Mouse (Mus musculus) brown adipose tissue, adult 24 weeks (tissue): Measurements from ENCODE around the gene Tmem95. TPM values are rescaled to one million over a fixed set of nuclear protein-coding genes. Genes with fewer than 3 reads are reported as not detected.
"Not testable (repeated sequence)": the region's sequence is repeated elsewhere in the genome, so short reads cannot be mapped to it uniquely, and the experiment has no call there.

Experiments used
- H3K27ac ChIP-seq: fragments of 200-500 bp; replicated peaks from 2 replicates; pipeline ENCODE4 v1.5.1; 2012; ENCODE audit warnings: low read depth, mild to moderate bottlenecking, low read length
- H3K4me1 ChIP-seq: fragments of 200-500 bp; 2 replicates; pipeline ENCODE4 v1.6.1; 2012; ENCODE audit warnings: low read length, mixed read lengths; ENCODE audit not compliant: control insufficient read depth, insufficient read depth, insufficient read length
- H3K4me3 ChIP-seq: fragments of 200-500 bp; 2 replicates; pipeline ENCODE4 v1.5.1; 2012; ENCODE audit warnings: low read depth, mild to moderate bottlenecking, low read length, moderate library complexity; ENCODE audit not compliant: insufficient read depth
- polyA plus RNA-seq: library from polyadenylated mRNA; stranded (reverse); fragments of >200 nt; gene quantifications from 2 replicates; pipeline ENCODE4 v1.2.4, GENCODE M21; 2012; ENCODE audit not compliant: missing spikeins, insufficient read depth, insufficient read length

Tmem95 gene
- polyA plus RNA-seq, result not detected in 2 replicates

DNA sequence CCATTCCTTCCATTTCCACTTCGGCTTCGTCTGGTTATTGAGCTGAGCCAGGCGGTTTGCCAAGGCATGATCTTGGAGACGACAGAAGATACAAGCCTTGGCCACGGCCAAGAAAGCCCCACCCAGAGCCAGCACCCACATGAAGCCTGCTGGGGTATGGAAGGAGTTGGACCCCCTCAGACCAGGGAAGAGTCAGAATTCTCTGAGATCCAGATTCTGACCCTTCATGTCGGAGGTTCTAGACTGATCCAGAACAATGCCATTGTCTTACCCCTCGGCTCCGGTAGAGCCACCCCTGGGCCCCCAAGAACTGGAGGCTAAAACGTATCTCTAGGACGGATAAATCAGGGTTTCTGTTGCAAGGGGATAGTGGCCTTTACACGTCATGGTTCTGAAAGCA is at the start of gene Tmem95:
Gene Tmem95, minus strand, starts transcription at position 141 of the 400 bp plus-strand sequence.
- H3K4me3 ChIP-seq, result peak within 1 kb of the TSS; percentile 11; the same call in 1 of the 2 replicates
- H3K4me1 ChIP-seq, result peaks cover 6% of the 10 kb centered on the region
- peak within 1 kb of the TSS; percentile 17; the same call in 1 of the 2 replicates for H3K27ac ChIP-seq

DNA sequence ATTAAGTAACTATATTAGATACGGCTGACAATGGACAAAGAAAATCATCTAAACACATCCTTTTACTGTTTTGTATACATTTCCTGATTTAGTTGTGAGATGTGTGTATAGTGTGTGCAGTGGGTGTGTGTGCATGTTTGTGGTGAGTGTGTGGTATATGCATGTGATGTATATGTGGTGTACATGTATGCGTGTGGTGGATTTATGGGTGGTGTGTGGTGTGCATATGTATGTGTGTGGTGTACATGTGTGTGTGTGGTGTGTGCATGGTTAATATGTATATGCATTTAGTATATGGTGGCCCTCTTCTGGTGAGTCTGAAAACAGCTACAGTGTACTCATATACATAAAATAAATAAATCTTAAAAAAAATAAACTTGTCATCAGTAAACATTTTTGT is 49.7 kb upstream of the Tmem95 start:
- H3K4me3 ChIP-seq, result no peak overlapping the region

DNA sequence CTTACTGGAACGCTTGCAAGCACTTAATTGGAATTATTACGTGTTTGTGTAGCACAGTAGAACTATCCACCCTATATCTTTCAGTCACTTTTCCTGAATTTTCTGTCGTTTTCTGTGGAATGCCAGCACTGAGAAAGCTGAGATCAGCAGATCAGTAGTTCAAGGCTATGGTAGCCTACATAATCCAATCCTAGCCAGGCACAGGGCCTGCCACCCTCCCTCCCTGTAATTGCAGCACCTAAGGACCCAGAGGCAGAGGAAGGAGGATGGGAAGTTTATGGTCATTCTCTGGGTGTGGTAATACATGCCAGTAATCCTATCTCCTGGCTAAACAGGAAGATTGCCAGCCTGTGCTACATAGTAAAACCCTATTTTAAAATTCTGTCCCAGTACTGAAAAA is 45.0 kb upstream of the Tmem95 start:
- no peak overlapping the region for H3K4me3 ChIP-seq
- H3K27ac ChIP-seq, result no peak overlapping the region; the same call in 1 of the 2 replicates
- H3K4me1 ChIP-seq, result peaks cover 3% of the 10 kb centered on the region

More for the DNA sequence above, 49.7 kb upstream of the Tmem95 start:
- Histone ChIP-seq H3K4me1 (peaks cover under 1% of the 10 kb centered on the region), H3K27ac (no peak overlapping the region)

DNA sequence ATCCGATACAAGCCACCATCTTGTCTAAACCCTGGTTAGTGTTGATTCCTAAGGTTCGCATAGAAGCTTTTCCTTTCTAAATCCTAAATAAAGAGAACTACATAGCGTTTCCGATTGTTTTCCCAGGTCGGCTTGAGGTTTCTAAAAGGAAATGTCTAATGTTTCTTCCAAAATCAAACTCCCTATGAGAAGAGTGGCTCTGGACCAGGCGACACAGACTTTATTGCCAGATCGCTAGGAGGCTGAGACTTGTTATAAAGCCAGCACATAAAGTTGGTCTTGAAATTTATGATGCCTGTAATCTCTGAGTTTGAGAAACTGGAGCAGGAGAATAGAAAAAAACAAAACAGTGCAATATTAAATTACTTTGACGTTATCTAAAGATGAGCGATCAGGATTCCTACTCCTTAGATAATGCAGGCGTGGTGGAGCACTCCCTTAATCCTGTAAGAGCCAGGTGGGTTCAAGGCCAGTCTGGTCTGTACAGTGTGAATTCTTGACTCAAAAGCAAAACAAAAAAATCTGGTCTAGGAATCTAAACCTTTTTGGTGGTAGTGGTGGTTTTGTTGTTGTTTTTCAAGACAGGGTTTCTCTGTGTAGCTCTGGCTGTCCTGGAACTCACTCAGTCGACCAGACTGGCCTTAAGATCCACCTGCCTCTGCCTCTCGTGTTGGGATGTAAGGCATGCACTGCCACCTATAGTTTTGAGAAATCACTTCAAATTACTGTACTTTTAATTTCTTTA is 44.4 kb upstream of the Tmem95 start:
- peak overlapping the region; percentile 91 for H3K27ac ChIP-seq
- H3K4me1 ChIP-seq, result peaks cover 3% of the 10 kb centered on the region
- H3K4me3 ChIP-seq, result peak overlapping the region; percentile 65

DNA sequence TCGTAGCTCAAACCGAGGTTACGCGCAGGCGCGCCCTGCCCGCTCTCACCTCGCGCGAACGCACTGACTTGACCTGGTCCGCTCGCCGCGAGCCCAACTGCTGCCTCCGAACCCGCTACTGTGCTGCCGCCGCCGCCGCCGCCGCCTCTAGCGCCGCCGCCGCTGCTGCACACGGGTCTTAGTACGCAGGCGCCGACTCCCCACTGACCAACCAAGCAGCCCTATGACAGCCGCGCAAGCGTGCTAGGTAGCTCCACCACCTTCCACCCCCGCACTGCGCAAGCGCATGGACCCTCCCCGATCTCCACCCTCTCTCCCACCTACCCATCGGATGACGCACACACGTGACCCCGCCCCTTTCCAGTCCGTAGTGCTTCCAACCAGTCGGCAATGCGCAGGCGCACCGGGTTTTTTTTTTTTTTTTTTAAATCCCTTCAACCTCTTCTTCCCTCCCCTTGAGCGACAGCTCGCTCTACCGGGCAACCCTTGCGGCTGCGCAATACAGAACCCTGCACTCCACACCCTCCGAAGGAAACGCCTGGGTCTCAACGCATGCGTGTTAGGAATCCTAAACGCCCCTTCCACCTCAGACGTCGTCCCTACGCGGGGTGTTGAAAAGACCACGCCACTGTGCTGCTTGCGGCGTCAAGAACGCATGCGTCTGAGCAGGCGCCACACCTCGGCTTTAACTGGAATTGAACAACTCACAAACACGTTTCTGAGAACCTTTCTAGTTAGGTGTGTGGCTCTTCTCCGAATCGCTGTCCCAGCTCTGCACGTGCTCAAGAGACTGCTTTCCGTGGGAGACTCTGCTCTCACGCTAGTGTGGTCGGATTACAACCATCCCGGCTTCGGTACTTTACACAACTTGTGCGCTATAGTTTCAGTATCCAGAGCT is 43.5 kb upstream of the Tmem95 start, which contains the start of gene Eif5a:
Gene Eif5a, minus strand, starts transcription at position 845 of the 898 bp plus-strand sequence.
- Histone ChIP-seq H3K4me1 (peaks cover 3% of the 10 kb centered on the region), H3K27ac (peak within 1 kb of the TSS; percentile 91), H3K4me3 (peak within 1 kb of the TSS; percentile 72)

DNA sequence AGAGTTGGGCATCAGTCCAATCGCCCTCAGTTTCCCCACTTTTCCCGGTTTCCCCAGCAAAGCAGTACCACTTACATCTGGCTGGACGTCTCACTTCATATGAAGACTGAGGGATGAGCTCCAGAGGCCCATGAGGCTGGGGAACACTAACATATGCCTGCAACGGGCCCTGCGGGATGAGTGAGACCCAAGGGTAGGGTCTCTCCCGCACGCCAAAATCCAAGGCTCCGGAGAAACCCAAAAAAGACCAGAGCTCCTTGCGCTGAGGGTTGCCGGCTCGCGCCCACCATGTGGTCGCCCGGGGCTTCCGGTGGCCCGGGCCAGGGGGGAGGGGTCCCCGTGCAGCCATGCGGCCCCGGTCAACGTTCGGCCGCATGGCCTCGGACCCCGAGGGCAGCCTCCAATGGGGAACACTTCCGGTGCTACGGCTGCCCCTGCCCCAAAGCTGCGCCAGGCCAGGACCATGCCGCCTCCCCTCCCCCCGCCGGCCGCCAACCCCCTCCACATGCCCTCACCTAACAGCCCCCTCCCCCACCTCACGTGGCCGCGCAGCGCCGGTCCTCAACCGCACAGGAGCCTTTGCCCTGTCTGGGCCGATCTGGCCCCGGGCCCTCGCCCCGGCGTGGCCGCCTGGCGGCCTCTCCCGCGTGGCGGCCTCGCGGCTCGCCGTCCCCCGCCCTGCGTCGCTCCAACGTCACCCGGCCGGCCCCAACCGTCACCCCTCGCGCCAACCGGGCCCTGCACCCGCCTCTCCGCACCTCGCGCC is 42.6 kb upstream of the Tmem95 start:
- peak overlapping the region; percentile 83 for H3K27ac ChIP-seq
- peak overlapping the region; percentile 72 for H3K4me3 ChIP-seq
- H3K4me1 ChIP-seq, result peaks cover 3% of the 10 kb centered on the region

GRCm38 (mm10) chr11:69919661-69920265 is 41.9 kb upstream of the Tmem95 start:
- H3K4me3 ChIP-seq, result peak overlapping the region; percentile 72
- peak overlapping the region; percentile 83 for H3K27ac ChIP-seq
- H3K4me1 ChIP-seq, result peaks cover 3% of the 10 kb centered on the region

- peak overlapping the region; percentile 72 for H3K4me3 ChIP-seq
- H3K27ac ChIP-seq, result no peak overlapping the region
- H3K4me1 ChIP-seq, result peaks cover 3% of the 10 kb centered on the region
Measured at GRCm38 (mm10) chr11:69919053-69919452, 41.2 kb upstream of the Tmem95 start.

- Histone ChIP-seq H3K4me3 (no peak overlapping the region), H3K4me1 (peaks cover 6% of the 10 kb centered on the region), H3K27ac (no peak overlapping the region)
Measured at GRCm38 (mm10) chr11:69918118-69918517, 40.3 kb upstream of the Tmem95 start.

DNA sequence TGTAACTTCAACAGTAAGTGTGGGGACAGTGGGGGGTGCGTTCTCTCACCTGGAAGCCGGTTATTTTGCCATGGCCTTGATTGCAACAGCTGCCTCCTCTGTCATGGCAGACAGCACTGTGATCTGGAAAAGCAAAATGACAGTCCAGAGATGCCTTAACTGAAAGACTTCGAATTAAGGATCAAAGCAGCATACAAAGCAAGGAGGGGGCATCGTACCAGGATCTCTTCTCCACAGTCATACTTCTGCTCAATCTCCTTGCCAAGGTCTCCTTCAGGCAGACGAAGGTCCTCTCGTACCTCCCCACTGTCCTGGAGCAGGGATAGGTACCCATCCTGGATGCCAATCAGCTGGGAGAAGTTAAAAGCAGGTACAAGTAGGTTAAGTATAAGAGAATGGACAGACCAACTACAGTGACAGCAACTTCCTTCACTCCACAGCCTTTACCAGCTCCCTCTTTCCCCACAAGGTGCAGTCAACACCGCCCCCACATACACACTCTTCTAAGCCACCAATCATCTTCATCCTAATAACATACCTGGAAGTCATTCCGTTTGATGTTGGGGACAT is 39.6 kb upstream of the Tmem95 start:
- Histone ChIP-seq H3K27ac (no peak overlapping the region), H3K4me1 (peaks cover 6% of the 10 kb centered on the region), H3K4me3 (no peak overlapping the region)

GRCm38 (mm10) chr11:69916652-69917378 is 39.0 kb upstream of the Tmem95 start:
- H3K27ac ChIP-seq, H3K4me3 ChIP-seq, H3K4me1 ChIP-seq: not testable (repeated sequence)

DNA sequence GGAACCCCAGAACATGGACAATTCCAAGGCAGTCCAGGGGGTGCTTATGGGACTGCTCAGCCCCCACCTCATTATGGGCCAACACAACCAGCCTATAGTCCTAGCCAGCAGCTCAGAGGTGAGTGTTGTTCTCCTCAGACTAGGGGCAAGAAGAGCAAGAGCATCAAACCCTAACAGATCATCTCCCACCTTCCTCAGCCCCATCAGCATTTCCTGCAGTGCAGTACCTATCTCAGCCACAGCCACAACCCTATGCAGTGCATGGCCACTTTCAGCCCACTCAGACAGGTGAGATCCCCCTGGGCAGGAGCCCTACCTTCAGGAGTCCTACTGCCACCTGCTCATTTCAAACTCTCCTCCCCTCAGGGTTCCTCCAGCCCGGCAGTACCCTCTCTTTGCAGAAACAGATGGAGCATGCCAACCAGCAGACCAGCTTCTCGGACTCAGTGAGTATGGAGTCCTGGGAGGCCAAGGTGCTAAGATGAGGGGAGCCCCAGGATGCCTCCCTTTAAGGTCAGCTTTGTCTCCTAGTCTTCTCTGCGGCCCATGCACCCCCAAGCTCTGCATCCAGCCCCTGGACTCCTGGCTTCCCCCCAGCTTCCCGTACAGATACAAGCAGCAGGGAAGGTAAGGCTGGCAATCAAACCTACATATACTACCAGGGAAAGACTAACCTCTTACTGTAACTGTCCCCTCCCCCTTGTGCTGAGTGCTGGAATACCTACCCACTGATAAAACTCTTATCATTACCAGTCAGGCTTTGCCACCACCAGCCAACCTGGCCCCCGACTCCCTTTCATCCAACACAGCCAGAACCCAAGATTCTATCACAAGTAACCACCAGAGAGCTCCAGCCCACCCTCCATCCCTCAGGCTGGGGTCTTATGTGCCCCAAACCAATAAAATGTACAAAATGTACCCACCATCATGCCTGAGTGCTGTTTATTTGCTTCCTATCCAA is 38.1 kb upstream of the Tmem95 start:
- peaks cover 3% of the 10 kb centered on the region; the same call in 1 of the 2 replicates for H3K4me1 ChIP-seq
- no peak overlapping the region for H3K27ac ChIP-seq
- H3K4me3 ChIP-seq, result peak overlapping the region; percentile 3; the same call in 1 of the 2 replicates
